Mouse (Mus musculus): ENCODE data around the gene Lrrc72. TPM values are rescaled to one million over a fixed set of nuclear protein-coding genes. Genes with fewer than 3 reads are reported as not detected.
"Not testable (repeated sequence)": the region's sequence is repeated elsewhere in the genome, so short reads cannot be mapped to it uniquely, and the experiment has no call there.

Lrrc72 gene
- polyA plus RNA-seq, 1 experiment from 2014 or later: not detected

- H3K27me3 ChIP-seq (ENCODE audit: insufficient read depth, low read length); H3K4me3 ChIP-seq (ENCODE audit: low read length); H3K4me1 ChIP-seq (ENCODE audit: insufficient read depth, low read length); H3K27ac ChIP-seq (ENCODE audit: low read length); H3K4me2 ChIP-seq (replicated peaks; ENCODE audit: low read depth, low read length); H3K36me3 ChIP-seq (ENCODE audit: insufficient read depth, low read length); H3K9ac ChIP-seq (replicated peaks; ENCODE audit: low read length); H3K9me3 ChIP-seq (ENCODE audit: low read length); ATAC-seq (ENCODE audit: low FRiP score, low TSS enrichment): not testable (repeated sequence)
- WGBS: 57% methylated on average over 5 of the region's 5 CpGs
These were observed 47.5 kb downstream of the Lrrc72 start for GRCm38 (mm10) chr12:36205579-36206119.

- Histone ChIP-seq H3K4me2 (replicated peaks; ENCODE audit: low read depth, low read length) (no peak overlapping the region), H3K27ac (ENCODE audit: low read length) (no peak overlapping the region), H3K36me3 (ENCODE audit: insufficient read depth, low read length) (peaks cover 56% of the 10 kb centered on the region), H3K9me3 (ENCODE audit: low read length) (peaks cover 23% of the 10 kb centered on the region), H3K9ac (replicated peaks; ENCODE audit: low read length) (no peak overlapping the region), H3K4me1 (ENCODE audit: insufficient read depth, low read length) (no peaks in the 10 kb centered on the region), H3K4me3 (ENCODE audit: low read length) (no peak overlapping the region), H3K27me3 (ENCODE audit: insufficient read depth, low read length) (no peaks in the 10 kb centered on the region)
- WGBS: 93% methylated on average over 7 of the region's 7 CpGs
- no peak for ATAC-seq (ENCODE audit: low FRiP score, low TSS enrichment)
These were observed 58.2 kb downstream of the Lrrc72 start for GRCm38 (mm10) chr12:36194976-36195375.

GRCm38 (mm10) chr12:36190343-36190742 is 62.9 kb downstream of the Lrrc72 start:
- no peak overlapping the region for H3K9ac ChIP-seq (replicated peaks; ENCODE audit: low read length)
- no peaks in the 10 kb centered on the region for H3K9me3 ChIP-seq (ENCODE audit: low read length)
- no peak for ATAC-seq (ENCODE audit: low FRiP score, low TSS enrichment)
- H3K36me3 ChIP-seq (ENCODE audit: insufficient read depth, low read length): peaks cover 60% of the 10 kb centered on the region
- H3K27ac ChIP-seq (ENCODE audit: low read length): no peak overlapping the region
- H3K4me3 ChIP-seq (ENCODE audit: low read length): no peak overlapping the region
- no peaks in the 10 kb centered on the region for H3K4me1 ChIP-seq (ENCODE audit: insufficient read depth, low read length)
- no peaks in the 10 kb centered on the region for H3K27me3 ChIP-seq (ENCODE audit: insufficient read depth, low read length)
- WGBS: 90% methylated on average over 5 of the region's 5 CpGs
- H3K4me2 ChIP-seq (replicated peaks; ENCODE audit: low read depth, low read length): no peak overlapping the region

GRCm38 (mm10) chr12:36189610-36190009 is 63.6 kb downstream of the Lrrc72 start:
- Histone ChIP-seq H3K36me3 (ENCODE audit: insufficient read depth, low read length) (peaks cover 54% of the 10 kb centered on the region), H3K27me3 (ENCODE audit: insufficient read depth, low read length) (no peaks in the 10 kb centered on the region)
- 82% methylated on average over 3 of the region's 3 CpGs for WGBS

GRCm38 (mm10) chr12:36187081-36187480 is 66.1 kb downstream of the Lrrc72 start:
- ATAC-seq (ENCODE audit: low FRiP score, low TSS enrichment): no peak
- Histone ChIP-seq H3K4me1 (ENCODE audit: insufficient read depth, low read length) (0 out of 2 replicates have a peak, but pooled peaks cover 3% of the 10 kb centered on the region), H3K4me3 (ENCODE audit: low read length) (no peak overlapping the region), H3K4me2 (replicated peaks; ENCODE audit: low read depth, low read length) (no peak overlapping the region), H3K27ac (ENCODE audit: low read length) (no peak overlapping the region), H3K36me3 (ENCODE audit: insufficient read depth, low read length) (peaks cover 49% of the 10 kb centered on the region), H3K9me3 (ENCODE audit: low read length) (no peaks in the 10 kb centered on the region), H3K9ac (replicated peaks; ENCODE audit: low read length) (no peak overlapping the region), H3K27me3 (ENCODE audit: insufficient read depth, low read length) (no peaks in the 10 kb centered on the region)
- 74% methylated on average over 6 of the region's 6 CpGs for WGBS

More at GRCm38 (mm10) chr12:36189610-36190009, 63.6 kb downstream of the Lrrc72 start:
- H3K4me2 ChIP-seq (replicated peaks; ENCODE audit: low read depth, low read length): no peak overlapping the region
- H3K27ac ChIP-seq (ENCODE audit: low read length): no peak overlapping the region
- no peak overlapping the region for H3K4me3 ChIP-seq (ENCODE audit: low read length)
- H3K9ac ChIP-seq (replicated peaks; ENCODE audit: low read length): no peak overlapping the region
- H3K9me3 ChIP-seq (ENCODE audit: low read length): no peaks in the 10 kb centered on the region
- no peak for ATAC-seq (ENCODE audit: low FRiP score, low TSS enrichment)
- H3K4me1 ChIP-seq (ENCODE audit: insufficient read depth, low read length): no peaks in the 10 kb centered on the region

- Histone ChIP-seq H3K4me1 (ENCODE audit: insufficient read depth, low read length) (0 out of 2 replicates have a peak, but pooled peaks cover 3% of the 10 kb centered on the region), H3K4me2 (replicated peaks; ENCODE audit: low read depth, low read length) (no peak overlapping the region), H3K36me3 (ENCODE audit: insufficient read depth, low read length) (peaks cover 37% of the 10 kb centered on the region), H3K27ac (ENCODE audit: low read length) (0 out of 2 replicates have a peak overlapping the region, but pooled peaks have one; percentile 9), H3K27me3 (ENCODE audit: insufficient read depth, low read length) (no peaks in the 10 kb centered on the region), H3K4me3 (ENCODE audit: low read length) (no peak overlapping the region), H3K9me3 (ENCODE audit: low read length) (no peaks in the 10 kb centered on the region), H3K9ac (replicated peaks; ENCODE audit: low read length) (no peak overlapping the region)
- 67% methylated on average over 6 of the region's 6 CpGs for WGBS
- no peak for ATAC-seq (ENCODE audit: low FRiP score, low TSS enrichment)
These were observed 70.6 kb downstream of the Lrrc72 start for GRCm38 (mm10) chr12:36182570-36182969.

GRCm38 (mm10) chr12:36177227-36177626 is 76.0 kb downstream of the Lrrc72 start:
- peaks cover 54% of the 10 kb centered on the region for H3K36me3 ChIP-seq (ENCODE audit: insufficient read depth, low read length)
- ATAC-seq (ENCODE audit: low FRiP score, low TSS enrichment): no peak
- H3K4me2 ChIP-seq (replicated peaks; ENCODE audit: low read depth, low read length): no peak overlapping the region
- H3K27ac ChIP-seq (ENCODE audit: low read length): no peak overlapping the region
- no peak overlapping the region for H3K9ac ChIP-seq (replicated peaks; ENCODE audit: low read length)
- no peaks in the 10 kb centered on the region for H3K4me1 ChIP-seq (ENCODE audit: insufficient read depth, low read length)
- H3K4me3 ChIP-seq (ENCODE audit: low read length): no peak overlapping the region
- no peaks in the 10 kb centered on the region for H3K9me3 ChIP-seq (ENCODE audit: low read length)
- H3K27me3 ChIP-seq (ENCODE audit: insufficient read depth, low read length): no peaks in the 10 kb centered on the region
- WGBS: 88% methylated on average over 5 of the region's 5 CpGs

- ATAC-seq (ENCODE audit: low FRiP score, low TSS enrichment): no peak
- H3K36me3 ChIP-seq (ENCODE audit: insufficient read depth, low read length): peaks cover 6% of the 10 kb centered on the region
- no peak overlapping the region for H3K27ac ChIP-seq (ENCODE audit: low read length)
- H3K9ac ChIP-seq (replicated peaks; ENCODE audit: low read length): no peak overlapping the region
- no peaks in the 10 kb centered on the region for H3K9me3 ChIP-seq (ENCODE audit: low read length)
- no peaks in the 10 kb centered on the region for H3K27me3 ChIP-seq (ENCODE audit: insufficient read depth, low read length)
- no peak overlapping the region for H3K4me2 ChIP-seq (replicated peaks; ENCODE audit: low read depth, low read length)
- H3K4me3 ChIP-seq (ENCODE audit: low read length): no peak overlapping the region
- H3K4me1 ChIP-seq (ENCODE audit: insufficient read depth, low read length): peaks cover 4% of the 10 kb centered on the region; the same call in 1 of the 2 replicates
- WGBS: 60% methylated on average over 1 of the region's 1 CpGs
These were observed 87.9 kb downstream of the Lrrc72 start for GRCm38 (mm10) chr12:36165299-36165698.

GRCm38 (mm10) chr12:36164126-36164791 is 88.9 kb downstream of the Lrrc72 start:
- no peaks in the 10 kb centered on the region for H3K9me3 ChIP-seq (ENCODE audit: low read length)
- H3K27me3 ChIP-seq (ENCODE audit: insufficient read depth, low read length): no peaks in the 10 kb centered on the region
- H3K4me2 ChIP-seq (replicated peaks; ENCODE audit: low read depth, low read length): no peak overlapping the region
- H3K27ac ChIP-seq (ENCODE audit: low read length): no peak overlapping the region
- H3K9ac ChIP-seq (replicated peaks; ENCODE audit: low read length): no peak overlapping the region
- 81% methylated on average over 7 of the region's 7 CpGs for WGBS
- peaks cover 5% of the 10 kb centered on the region; the same call in 1 of the 2 replicates for H3K36me3 ChIP-seq (ENCODE audit: insufficient read depth, low read length)
- H3K4me1 ChIP-seq (ENCODE audit: insufficient read depth, low read length): peaks cover 4% of the 10 kb centered on the region; the same call in 1 of the 2 replicates
- H3K4me3 ChIP-seq (ENCODE audit: low read length): no peak overlapping the region
- no peak for ATAC-seq (ENCODE audit: low FRiP score, low TSS enrichment)

Measured in kidney, embryonic 16.5 days (tissue).